Mouse (Mus musculus) CD8-positive naive resting alpha-beta T cell, adult 2 months (primary cell): ENCODE data around the gene Psen2.

ENCODE experiments used
- DNase-seq, 2 experiments: peaks; one replicate each; pipeline ENCODE4 v3.0.0; 2022; ENCODE audit warnings: low read depth in 2 of 2, low spot score in 2 of 2

Psen2 gene

DNA sequence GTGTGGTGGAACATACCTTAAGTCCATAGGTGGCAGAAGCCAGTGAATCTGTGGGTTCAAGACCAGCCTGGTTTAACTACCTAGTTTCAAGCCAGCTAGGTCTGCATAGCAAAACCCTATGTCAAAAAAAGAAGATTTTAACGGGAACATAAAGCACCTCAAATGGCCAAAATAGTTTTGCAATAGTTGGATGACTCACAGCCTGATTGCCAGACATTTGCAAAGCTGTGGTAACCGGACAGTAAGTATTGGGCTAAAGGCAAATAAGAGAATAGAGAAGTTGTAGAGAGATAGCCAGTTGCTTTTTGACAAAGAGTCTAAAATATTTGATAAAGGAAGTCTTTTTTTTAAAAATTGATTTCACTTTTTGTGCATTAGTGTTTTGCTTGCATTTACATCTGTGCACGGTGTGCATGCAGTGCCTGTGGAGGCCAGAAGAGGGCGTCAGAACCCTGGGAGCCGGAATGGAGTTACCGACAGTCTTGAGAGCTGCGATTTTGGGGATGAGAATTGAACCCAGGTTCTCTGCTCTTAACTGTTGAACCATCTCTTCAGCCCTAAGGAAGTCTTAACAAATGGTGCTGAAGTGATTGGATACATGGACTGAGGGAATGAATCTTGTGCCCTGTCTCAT is at the start of gene Psen2:
TSS of gene Psen2 (minus strand) at position 75 of the 634 bp plus-strand sequence.
- peak in 1 of 2 experiments; percentile 33 for DNase-seq

DNA sequence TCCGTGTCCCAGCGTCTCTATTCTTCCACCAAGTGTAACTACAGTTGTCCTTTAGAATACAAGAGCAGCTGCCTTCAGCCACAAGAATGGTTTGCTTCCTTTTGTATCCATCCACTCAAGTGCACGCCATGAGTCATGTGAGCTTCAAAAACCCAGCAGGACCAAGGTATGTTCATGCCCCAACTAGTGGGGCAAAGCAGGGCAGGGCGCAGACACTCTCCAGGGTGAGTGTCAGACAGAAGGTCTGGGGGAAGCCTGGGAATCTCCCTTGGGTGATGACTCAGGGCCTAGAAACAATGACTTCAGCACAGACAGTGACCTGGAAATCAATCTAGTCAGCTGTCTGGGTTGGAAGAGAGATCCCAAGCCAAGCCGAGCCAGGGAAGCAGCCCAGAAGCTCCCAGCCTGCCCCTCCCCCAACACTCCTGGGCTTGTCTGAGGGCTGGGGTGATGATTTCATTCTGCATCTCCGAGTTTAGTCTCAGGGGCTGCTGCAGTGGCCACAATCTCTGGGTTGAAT is 49.6 kb upstream of the Psen2 start:
- DNase-seq, result no peak

DNA sequence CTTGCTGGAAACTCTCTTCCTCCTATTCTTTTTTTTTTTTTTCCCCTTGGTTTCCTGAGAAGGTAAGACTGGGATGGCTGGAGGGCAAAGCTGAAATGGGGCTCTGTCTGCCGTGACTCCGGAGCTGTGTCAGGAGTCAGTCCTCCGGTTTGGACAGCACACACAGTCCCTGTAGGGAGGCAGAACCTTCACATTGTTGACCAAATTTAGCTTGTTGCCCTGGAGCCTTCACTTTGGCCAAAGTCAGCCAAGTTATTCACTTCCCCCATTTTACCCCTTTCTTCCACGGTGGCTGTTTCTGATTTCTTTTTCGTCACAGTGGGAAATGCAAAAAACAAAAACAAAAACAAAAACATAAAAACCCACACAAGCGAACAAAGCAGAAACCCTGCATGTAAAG is 49.0 kb upstream of the Psen2 start:
- no peak for DNase-seq

- DNase-seq, result no peak
Observed at GRCm38 (mm10) chr1:180308897-180309296, 45.7 kb upstream of the Psen2 start.

DNA sequence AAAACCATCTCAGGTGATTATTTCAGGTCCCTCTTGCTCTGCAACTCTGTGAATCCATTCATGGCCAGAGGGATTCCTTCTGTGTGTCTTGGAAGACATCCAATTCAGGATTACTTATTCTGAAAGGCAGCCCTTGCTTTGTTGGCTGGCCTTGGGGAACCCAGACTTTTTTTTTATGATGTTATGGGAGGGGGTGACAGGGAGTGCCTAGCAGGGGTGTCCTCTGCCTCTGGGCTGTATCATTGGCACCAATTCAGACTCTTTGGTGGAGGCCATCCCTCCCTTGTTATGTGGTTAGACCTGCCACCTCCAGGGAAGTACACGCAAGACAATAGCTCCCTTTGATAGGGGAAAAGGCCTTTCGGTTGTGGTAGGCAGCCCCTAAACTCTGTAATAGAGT is 44.4 kb upstream of the Psen2 start:
- no peak for DNase-seq

DNA sequence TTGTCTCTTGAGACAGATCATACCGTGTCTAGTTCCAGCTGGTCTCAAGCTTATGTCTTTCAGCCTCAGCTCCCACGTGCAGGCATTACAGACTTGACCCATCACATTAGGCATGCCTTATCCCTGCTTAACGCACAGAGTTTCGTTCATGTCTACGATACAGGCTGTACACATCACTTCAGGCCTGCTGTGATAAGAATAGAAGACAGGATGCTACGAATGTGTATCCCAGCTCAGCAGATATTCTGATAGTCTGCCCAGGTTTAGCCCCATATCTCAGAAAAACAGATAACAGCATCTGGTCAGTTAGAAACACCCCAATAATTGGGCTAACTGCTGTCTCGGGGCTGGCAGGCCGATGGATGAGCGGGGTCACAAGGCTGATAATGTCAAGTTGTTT is 43.7 kb upstream of the Psen2 start:
- no peak for DNase-seq

- DNase-seq, result no peak
Observed at GRCm38 (mm10) chr1:180303600-180303999, 40.4 kb upstream of the Psen2 start.

DNA sequence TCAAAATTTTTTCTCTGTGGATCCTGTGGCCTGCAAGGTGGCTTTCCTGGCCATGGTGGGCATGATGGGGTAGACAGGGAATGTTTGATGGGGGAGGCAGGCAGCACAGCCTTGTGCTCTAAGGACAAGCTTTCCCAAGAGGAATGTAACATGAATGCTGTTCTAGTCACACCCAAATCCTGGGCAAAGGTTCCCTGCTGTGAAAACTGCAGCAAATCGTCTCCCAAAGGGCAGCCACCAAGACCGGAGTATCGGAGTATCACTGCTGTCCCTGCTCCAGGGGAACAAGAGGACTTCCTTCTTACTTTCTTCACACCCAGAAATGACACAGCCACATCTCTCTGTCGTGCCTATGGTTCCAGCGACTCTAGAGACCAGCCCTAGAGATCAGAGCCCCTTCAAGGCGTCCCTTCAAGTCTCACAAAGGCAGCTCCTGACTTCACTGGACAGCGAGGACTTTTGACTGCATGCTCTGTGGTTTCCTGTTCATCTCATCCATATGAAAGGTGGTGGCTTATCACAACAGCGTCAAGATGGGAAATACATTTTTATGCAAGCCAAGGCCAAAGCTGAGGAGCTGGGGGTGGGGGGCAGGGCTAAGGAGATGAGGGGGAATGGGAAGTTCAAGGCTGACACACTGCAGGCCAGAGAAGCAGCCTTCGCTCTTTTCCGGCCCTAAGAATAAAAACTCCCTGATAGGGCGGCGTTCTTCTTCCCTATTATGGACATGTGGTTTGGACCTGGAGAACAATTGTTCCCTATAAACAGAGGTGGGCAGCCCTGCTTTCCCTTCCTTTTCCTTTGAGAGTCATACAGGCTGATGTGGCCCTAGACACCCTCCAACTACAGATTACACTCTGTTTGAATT is 39.2 kb upstream of the Psen2 start:
- DNase-seq, result no peak

DNA sequence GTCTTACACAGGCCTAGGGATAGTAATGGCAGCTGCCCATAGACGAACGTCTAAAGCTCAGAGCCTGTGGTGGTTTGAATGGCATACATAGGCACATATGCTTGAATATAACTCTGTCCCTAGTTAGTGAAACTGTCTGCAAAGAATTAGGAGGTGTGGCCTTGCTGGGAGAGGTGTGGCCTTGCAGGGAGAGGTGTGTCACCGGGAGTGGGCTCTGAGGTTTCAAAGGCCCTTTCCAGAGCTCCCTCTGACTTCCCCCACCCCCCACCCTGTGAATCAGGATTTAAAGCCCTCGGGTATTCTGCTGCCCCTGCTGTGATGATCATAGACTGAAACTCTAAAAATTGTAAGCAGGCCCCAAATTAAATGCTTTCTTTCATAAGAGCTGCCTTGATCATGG is 37.8 kb upstream of the Psen2 start:
- no peak for DNase-seq

DNA sequence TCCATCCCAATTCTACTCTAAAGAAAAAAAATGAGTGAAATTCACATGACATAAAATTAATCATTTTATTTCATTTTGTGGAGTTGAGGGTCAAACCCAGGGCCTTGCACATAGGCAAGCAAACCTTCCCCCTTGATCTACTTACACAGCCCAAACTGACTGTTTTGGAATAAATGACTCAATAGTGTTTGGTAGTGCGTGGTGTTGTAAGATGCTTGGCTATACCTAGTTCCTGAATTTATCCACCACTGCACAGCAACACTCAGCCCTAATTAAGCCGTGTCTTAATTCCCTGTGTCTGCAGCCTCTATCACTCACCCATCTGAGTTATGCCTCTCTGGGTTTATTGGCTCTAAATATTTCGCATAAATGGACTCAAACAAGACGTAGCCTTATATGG is 37.1 kb upstream of the Psen2 start:
- DNase-seq, result no peak

DNA sequence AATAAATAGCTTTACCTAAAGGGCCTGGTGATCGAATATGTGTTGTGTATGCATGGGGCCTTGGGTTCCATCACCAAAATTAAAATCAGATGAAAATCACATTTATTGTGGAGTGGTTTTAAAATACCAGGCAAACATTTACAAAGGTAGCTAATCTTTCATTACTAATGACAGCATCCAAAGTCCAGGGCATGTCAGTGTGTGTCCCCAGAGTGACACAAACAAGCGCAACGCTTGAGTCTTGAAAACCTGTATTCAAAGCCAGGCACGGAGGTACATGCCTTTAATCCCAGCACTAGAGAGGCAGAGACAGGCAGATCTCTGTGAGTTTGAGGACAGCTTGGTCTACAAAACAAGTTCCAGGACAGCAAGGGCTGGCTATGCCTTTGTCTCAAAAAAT is 36.5 kb upstream of the Psen2 start:
- DNase-seq, result no peak

GRCm38 (mm10) chr1:180296088-180296487 is 32.9 kb upstream of the Psen2 start:
- peak; percentile 42 to 46 for DNase-seq

DNA sequence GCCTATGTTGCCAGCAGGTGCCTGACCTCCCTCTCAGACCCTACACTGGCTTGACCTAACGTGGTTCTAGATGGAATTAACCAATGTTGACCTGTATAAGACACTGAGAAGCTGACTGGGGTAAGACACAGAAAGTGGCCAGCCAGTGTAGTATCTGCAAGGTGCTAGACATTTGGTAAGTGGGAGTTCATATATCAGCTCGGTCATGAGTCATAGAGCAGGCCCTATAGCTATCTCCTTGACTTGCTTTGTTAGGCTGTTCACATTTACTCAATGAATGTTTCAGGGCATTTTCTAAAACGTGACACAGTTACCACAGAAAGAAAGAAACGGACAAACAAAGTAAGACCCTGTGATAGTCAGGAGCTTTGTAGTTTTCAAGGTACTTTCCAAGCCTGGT is 27.1 kb upstream of the Psen2 start:
- no peak for DNase-seq

DNA sequence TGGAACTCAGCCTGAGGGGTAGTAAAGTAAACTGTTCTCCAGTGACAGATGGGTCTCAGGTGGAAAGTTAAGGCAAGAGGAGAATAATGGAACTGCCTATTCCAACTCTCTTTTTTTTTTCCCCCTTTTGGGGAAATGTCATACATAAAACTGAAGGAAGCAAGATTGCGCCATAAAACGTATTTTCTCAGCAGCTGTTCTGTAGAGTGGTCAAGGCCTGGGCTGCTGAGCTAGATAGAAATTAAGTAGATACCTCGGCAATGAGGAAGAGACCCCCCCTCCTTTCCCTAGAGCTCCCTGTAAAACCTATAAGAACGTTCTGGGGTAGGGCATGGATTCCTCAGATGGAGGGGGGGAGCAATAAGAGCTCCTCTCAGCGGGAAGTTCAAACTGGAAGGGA is 26.6 kb upstream of the Psen2 start:
- DNase-seq, result no peak

DNA sequence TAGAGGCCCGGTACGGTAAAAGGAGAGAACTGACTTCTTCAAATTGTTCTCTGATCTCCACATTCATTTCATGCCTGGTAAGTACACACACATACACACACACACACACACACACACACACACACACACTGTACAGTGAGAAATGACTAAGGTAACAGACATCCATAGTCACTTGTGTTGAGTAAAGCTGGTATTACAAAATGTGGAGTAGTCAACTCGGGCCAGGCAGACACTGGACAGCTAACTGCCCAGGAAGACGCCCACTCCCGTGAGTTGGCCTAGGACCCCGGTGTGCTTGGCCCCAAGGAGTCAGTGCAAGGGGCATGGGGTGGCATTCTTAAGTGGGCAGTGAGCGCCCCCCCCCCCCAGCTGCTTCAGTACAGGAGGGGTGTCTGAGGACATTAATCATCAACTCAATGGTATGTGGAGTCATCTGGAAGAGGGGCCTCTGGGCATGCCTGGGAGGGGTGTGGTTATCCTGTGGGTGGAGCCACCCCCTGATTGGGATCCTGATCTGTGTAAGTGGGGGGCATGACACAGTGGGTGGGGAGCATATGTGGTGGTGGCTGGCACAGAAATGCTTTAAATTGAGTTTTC is 25.7 kb upstream of the Psen2 start:
- DNase-seq, result no peak

- DNase-seq, result no peak
Observed at GRCm38 (mm10) chr1:180288227-180288626, 25.0 kb upstream of the Psen2 start.

- DNase-seq, result no peak
Observed at GRCm38 (mm10) chr1:180286081-180286831, 23.0 kb upstream of the Psen2 start.

GRCm38 (mm10) chr1:180283813-180284768 is 20.9 kb upstream of the Psen2 start:
- DNase-seq, result no peak

GRCm38 (mm10) chr1:180282581-180282980 is 19.3 kb upstream of the Psen2 start:
- DNase-seq, result no peak

- DNase-seq, result peak; percentile 62 to 76
Observed at GRCm38 (mm10) chr1:180279648-180280047, 16.4 kb upstream of the Psen2 start.
